Mouse (Mus musculus) hematopoietic stem cell, adult 5-6 weeks (primary cell): Measurements from ENCODE around the gene Pnpla3. TPM values are rescaled to one million over a fixed set of nuclear protein-coding genes. Genes with fewer than 3 reads are reported as not detected.
A peak's percentile ranks its signal among the peaks of the same experiment; 100 is the strongest.

Source experiments
- ATAC-seq, 2 experiments: fragments of 125-278 bp in 1 of 2; replicated peaks in 1 of 2; 2 replicates each; pipeline ENCODE4 v1.8.0; 2016 to 2017; ENCODE audit warnings: inconsistent platforms in 2 of 2, mild to moderate bottlenecking in 2 of 2, moderate number of reproducible peaks in 2 of 2, low read depth in 1 of 2, moderate TSS enrichment in 1 of 2; ENCODE audit not compliant: low FRiP score in 2 of 2, poor library complexity in 2 of 2, severe bottlenecking in 2 of 2, insufficient read depth in 1 of 2, low TSS enrichment in 1 of 2
- total RNA-seq: library from RNA; stranded (forward); fragments of 172-1452, 232-1000 nt; gene quantifications from 2 replicates; pipeline ENCODE4 v1.2.3, GENCODE M21; 2017

Pnpla3 gene
- total RNA-seq, 1 experiment from 2014 or later = not detected

DNA sequence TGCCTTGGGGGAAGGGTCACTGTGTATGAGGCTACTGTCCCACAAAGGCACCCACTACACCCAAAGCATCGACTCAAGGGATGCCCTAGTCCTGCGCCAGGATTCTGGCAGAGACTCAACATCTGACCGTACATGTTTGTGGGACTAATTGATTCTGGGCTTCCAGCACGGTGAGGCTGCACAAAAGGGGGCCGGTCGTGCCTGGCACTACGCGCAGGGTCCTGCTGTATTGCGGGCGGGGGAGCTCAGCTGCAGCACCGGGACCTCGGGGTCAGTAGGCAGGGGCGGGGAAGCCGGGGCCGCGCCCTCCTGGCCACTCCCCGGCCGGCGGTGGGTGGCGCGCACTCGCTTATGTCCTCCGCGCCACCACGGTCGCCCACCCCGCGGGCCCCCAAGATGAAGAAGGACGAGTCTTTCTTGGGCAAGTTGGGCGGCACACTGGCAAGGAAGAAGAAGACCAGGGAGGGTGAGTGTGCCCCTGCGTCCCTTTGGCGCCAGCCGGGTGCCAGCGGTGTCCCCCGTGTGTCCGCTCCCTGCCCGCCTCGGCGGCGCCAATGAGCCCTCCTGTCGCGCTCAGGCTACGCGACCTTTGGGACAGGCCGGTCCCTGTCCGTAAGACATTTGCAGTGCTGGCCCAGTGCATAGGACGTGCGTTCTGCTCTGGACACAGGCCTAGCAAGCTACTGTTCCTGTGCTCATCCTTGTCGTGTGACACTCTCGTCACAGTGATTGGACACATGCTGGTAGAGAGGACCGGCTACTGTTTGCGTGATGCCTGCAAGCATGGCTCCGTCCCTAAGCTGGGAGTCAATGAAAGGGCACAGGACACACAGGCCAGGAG lies 64.3 kb downstream of the Pnpla3 start, which contains the start of gene Parvb:
Gene Parvb, plus strand, starts transcription at position 323 of the 841 bp plus-strand sequence.
- ATAC-seq = 0 out of 4 replicates have a peak, but pooled peaks of 1 of the 2 experiments have one; percentile 5

DNA sequence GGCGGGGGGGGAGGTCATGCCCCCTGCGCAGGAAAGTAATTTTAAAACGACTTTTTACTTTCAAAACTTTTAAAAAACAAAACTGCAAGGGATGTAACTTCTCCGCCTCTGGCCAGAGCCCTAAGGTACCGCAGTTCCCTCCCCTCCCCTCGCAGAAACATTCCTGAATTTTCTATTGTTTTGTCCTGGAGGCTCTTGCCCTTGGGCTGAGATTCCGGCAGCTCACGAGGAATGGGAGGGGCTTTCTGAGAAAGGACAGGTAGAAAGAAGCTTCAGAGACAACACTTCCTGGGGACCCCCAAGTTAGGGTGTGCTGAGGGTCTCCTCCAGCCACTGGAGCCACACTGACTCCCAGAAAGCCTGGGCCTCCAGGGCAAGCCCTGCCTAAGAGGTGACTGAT lies 65.0 kb downstream of the Pnpla3 start:
- ATAC-seq = no peak

DNA sequence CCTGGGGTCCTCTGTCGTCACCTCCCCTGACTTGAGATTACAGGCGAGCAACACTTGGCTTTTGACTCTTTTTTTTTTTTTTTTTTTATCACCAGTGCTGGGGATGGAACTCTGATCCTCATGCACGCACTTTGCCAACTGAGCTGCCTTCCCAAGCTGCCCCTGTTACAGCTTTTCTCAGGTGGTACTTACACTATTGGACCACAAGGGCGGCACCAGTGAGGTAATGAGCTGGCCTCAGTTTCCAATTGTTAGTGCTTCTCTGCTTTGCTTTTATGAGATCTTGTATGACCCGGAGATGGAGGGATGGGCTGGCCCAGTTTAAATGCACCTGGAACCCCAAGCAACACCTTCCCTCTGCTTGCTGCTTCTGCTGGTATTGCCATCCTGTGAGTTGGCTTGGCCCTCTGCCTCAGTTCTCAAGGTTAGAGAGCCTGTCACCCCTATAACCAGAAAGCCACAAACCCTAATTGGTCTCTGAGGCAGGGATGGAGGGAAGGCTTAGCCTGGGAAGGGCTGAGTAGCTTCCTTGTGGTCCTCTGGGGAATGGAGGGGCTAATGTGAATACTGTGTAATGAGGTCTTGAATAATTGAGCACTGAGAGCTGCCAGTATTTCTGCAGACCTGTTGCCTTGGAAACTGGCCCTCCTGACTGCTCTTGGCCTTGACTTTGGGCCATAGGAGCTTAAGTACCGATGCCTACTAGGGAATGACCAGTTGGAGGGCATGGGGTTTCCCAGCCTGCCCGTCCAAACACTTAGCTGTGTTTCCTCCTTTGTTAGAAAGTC lies 67.4 kb downstream of the Pnpla3 start:
- no peak for ATAC-seq

DNA sequence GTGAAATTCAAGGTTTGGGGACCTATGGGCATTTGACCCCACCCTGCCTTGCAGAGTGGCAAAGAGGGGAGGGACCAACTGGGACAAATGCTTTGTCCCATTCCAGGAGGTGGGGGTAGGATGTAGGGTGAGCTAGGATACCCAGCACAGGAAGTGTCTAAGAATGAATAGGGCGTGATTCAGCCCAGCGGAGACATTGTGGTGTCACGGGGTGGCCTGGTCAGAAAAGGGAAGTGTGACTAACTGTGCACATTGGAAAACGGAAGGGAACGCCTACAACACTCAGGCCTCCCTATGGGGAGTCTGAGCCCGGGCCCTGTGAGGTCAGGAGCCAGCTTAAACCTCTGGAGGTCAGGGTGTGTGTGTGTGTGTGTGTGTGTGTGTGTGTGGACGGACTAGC lies 68.0 kb downstream of the Pnpla3 start:
- peak; percentile 47 to 74 for ATAC-seq

Other genes starting within 250 kb of the Pnpla3 start
- not detected in 2 replicates for gene Efcab6, start 102.5 kb upstream of the Pnpla3 start, total RNA-seq
- gene Sult4a1, start 62.1 kb upstream of the Pnpla3 start, total RNA-seq = not detected in 2 replicates
- gene Pnpla5, start 44.7 kb upstream of the Pnpla3 start, total RNA-seq = not detected in 2 replicates
- 18.6 and 32.5 TPM in 2 replicates for gene Samm50, start 24.4 kb downstream of the Pnpla3 start, total RNA-seq
- 0.45 and 2.5 TPM in 2 replicates for gene Parvb, start 64.2 kb downstream of the Pnpla3 start, total RNA-seq
- 208 and 229 TPM in 2 replicates for gene Parvg, start 156.2 kb downstream of the Pnpla3 start, total RNA-seq